Mouse (Mus musculus) cerebellum, postnatal 36 days (tissue): ENCODE data around the gene Ablim1.

Experiments
- DNase-seq, 2 experiments: peaks; one replicate each; pipeline ENCODE4 v3.0.0; 2021 to 2022; ENCODE audit warnings: mixed read lengths in 2 of 2

The Ablim1 gene

DNA sequence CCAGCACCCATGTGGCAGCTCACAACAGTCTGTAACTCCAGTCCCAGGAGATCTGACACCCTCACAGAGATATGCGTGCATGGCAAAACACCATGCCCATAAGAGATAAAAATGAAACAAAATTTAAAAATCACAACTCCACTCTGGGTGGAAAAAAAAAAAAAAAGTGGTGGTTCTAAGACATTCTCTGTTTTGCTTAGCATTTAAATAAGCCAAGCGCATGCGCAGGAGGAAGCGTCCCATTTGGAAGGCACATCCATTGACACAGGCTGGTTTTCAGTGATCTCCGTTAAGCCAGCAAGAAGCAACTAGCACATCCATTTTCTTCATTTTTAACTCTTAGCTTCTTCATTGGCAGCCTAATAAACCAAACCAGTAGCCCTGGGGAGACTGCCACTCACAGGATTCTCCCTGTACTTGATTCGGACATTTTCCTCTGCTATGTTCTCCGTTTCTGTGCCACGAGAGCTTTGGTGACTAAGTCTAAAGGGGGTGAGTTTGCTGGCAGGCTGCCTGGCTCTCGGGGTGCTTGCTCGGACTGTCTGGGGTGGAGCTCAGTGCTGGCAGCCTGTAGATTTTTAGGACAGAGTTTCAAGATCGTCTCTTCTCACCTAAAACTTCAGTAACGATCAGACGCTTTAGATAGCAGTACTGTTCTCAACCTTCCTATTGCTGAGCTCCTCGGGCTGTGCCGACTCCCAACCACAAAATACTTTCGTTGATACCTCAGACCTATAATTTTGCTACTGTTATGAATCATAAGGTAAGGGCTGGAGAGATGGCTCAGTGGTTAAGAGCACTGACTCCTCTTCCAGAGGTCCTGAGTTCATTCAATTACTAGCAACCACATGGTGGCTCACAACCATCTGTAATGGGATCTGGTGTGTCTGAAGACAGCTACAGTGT, 259.3 kb downstream of the Ablim1 start:
- DNase-seq = peak in 1 of 2 experiments; percentile 38

GRCm38 (mm10) chr19:57052959-57053358, 261.8 kb downstream of the Ablim1 start:
- no peak for DNase-seq

DNA sequence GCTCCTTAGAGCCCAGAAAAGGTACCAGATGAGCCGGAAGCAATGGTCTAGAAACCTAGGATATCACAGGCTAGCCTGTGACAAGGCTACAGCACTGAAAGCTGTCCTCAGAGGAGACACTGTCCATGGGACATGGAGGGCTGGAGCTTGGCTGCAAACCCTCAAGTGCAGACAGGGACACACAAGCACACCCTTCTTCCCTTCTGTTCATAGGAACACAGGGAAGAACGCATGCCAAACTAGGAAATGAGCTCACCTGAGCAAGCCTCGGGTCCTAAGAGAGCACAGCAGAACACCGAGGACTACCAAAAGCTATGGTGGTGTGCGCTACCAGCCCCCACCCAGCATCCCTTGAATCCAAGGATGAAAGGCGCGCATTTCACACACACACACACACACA, 262.7 kb downstream of the Ablim1 start:
- DNase-seq = no peak

DNA sequence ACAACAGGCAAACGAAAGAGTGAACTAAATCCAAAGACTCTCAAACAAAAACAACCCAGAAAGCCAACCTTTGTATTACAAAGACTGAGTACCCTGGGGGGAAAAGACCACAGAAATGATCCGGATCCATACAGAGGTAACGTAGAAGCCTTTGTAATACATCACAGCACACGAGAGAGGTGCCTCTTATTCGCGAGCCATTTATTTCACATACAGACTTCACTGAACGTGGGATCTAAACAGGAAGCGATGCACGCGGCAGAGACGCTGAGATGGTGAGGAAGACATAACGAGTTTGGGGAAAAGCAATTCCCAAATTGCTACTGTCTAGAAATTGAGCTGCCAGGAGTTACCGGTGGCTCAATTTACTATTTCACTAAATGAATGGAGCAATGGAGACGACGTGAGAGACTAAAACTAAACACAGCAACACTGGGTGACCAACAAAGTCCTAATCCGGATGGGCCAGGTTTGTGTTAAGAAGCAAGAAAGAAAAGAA, 265.1 kb downstream of the Ablim1 start:
- no peak for DNase-seq

DNA sequence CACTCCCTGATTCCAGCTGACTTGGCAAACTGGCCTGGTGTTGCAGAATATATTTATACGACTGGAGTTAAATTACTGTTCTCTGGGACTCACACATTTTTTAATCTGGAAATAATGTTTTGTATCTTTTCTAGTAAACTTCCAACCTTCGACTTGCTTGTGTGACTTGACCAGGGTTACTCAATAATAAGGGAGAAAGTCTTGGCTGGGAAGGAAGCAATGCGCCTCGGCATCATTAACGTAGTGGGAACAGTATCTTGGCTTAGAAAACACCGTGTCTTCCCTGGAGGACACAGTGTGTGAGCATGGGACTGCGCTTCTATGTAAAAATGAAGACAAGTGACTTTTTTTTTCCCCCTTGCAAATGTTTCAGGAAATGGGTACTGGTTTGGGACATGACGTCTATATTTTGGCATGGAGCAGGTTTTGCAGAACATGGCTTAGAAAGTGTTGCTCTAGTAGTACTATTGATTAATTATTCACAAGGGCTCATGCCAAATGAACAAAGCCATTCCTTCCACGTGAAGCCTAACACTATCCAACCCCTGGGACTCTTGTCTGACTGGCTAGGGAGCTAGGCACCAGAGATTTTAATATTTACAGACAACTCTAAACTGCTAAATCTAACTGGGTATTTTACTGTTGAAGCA, 266.9 kb downstream of the Ablim1 start:
- no peak for DNase-seq

DNA sequence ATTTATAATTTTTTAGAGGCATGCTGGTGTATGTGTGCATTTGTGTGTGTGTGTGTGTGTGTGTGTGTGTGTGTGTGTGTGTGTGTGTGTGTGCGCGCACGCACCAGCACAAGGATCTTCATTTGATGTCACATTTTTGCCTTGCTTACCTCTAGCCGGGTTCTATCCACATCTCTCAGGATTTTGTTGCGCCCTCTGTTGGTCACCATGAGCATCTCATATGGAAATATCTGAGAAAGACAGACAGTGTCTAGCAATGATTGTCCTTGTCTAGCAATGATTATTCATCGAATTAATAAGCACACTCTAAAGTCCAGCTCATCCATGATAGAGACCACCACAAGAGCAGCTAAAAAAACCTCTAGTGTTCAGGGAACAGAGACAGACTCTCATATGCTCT, 275.5 kb downstream of the Ablim1 start:
- DNase-seq = peak; percentile 37 to 43

DNA sequence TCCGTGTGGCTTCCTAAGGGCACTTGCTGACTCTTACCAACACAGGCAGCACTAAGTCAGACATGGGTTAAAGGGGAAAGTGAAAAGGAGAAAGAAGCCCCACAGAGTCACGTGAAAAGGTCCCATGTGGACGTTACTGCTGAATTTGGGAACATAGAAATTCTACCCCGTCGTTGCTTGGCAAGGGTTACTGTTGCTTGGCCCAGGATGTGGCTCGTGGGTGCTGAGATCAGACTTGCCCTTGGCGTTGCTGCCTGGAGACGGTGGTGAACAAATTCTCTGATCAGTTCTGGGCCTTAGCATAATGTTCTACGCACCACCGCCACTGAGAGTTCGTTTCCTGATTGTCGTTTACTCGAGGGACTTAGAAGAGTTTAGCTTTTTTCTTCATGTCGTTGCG, 277.9 kb downstream of the Ablim1 start:
- no peak for DNase-seq

DNA sequence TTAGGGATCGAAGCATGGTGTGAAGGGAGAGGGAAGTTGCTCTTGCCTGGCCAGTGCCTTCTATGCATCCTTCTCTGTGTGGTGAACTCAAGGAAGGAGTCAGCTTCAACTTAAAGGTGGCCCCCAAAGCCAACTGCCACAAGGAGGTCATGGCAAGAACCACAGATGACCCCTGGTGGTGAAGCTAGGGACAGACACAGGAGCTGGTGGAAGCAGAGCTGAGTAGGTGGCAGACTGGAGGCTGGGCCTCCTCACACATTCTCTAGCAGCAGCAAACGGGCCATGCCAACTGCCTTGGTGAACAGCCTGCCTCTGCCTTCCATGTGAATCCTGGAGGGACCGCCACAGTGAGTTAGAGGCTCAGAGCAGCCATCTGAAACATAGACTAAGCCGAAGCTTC, 283.1 kb downstream of the Ablim1 start:
- peak; percentile 70 to 72 for DNase-seq

DNA sequence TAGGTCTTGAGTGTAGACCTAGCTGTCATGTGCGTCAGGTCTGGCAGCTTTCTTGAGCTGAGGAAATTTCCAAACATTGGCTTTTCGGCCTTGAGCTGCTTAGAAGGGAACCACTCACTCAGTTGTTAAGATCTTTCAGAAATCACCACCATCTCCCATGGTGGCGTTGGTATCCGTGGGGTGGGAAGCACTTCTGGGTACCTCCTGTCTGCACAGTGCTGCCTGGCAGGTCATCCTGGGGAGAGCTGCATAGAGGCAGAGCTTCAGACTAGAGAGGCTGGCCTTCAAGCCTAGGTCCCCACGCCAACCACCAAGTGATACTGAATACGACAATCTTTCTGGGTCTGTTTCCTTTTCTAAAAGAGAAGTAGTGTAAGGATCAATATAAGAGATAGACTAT, 285.3 kb downstream of the Ablim1 start:
- DNase-seq = no peak

- DNase-seq = no peak
Observed at GRCm38 (mm10) chr19:57028327-57029179, 286.2 kb downstream of the Ablim1 start.

DNA sequence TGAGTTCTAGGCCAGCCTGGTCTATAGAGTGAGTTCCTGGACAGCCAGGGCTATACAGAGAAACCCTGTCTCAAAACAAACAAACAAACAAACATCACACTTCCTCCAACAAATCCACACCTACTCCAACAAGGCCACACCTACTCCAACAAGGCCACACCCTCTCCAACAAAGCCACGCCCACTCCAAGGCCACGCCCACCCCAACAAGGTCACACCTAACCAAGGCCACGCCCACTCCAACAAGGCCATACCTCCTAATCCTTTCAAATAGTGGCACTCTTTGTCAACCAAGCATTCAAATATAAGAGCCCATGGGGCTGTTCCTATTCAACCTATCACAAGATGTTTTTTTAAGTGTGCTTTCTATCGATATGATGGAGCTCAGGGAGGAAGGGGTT, 288.2 kb downstream of the Ablim1 start:
- no peak for DNase-seq

GRCm38 (mm10) chr19:57017785-57018179, 296.9 kb downstream of the Ablim1 start:
- DNase-seq = no peak

GRCm38 (mm10) chr19:57016995-57017784, 297.5 kb downstream of the Ablim1 start:
- no peak for DNase-seq

DNA sequence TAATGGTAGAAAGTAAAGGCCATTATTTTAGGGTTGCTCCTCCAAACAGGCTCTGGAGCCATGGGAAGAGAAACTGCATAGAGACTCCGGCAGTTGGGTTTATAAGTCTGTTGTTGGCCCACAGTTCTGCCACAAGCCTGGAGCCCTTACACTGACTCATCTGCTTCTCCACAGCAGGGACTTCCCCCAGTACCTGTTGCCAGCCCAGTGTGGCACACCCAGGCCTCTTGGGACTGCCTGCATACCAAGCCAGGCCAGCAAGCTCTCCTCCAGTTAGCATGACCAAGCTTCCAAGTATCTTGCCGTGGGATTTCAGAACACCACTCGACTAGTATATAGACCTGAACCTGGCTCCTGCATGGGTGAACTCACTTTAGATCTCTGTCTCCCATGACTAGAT, 299.9 kb downstream of the Ablim1 start:
- no peak for DNase-seq

- DNase-seq = no peak
Observed at GRCm38 (mm10) chr19:57013271-57013677, 301.4 kb downstream of the Ablim1 start.

DNA sequence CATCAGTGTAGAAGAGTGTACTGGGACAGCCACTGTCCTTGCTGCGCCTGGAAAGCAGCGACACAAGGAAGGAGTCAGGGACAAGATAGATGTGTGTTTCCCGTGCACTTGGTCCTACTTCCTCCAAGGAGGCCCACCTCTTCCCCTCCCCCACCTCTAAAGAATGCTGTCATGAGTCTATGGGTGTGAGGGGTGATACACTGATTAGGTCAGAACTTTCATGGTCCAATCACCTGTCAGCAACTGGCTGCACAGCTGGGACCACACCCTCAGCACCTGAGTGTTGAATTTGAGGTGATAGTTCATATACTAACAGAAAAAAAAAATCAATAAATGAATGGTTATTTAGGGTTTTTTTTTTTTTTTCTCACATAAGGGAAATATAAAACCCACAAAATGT, 302.7 kb downstream of the Ablim1 start:
- no peak for DNase-seq

DNA sequence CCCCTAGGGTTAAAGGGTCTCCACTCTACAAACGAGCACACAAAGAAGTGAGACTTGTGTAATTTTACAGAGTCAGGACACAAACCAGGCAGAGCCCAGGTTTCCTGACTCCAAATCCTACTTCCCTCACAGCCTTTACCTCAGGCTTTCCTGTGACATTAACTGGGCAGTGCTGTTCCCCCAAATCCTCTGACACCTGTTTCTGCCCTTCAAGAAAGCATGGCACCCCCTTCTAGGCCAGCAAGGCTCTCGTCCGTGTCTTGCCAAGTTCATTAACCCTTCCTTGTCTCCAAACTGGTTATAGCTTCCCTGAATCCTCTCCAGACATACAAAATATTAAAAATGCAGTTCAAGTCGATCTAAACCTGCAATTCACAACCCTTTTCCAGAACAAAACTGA, 304.7 kb downstream of the Ablim1 start:
- no peak for DNase-seq

GRCm38 (mm10) chr19:57009653-57010052, 305.1 kb downstream of the Ablim1 start:
- no peak for DNase-seq

DNA sequence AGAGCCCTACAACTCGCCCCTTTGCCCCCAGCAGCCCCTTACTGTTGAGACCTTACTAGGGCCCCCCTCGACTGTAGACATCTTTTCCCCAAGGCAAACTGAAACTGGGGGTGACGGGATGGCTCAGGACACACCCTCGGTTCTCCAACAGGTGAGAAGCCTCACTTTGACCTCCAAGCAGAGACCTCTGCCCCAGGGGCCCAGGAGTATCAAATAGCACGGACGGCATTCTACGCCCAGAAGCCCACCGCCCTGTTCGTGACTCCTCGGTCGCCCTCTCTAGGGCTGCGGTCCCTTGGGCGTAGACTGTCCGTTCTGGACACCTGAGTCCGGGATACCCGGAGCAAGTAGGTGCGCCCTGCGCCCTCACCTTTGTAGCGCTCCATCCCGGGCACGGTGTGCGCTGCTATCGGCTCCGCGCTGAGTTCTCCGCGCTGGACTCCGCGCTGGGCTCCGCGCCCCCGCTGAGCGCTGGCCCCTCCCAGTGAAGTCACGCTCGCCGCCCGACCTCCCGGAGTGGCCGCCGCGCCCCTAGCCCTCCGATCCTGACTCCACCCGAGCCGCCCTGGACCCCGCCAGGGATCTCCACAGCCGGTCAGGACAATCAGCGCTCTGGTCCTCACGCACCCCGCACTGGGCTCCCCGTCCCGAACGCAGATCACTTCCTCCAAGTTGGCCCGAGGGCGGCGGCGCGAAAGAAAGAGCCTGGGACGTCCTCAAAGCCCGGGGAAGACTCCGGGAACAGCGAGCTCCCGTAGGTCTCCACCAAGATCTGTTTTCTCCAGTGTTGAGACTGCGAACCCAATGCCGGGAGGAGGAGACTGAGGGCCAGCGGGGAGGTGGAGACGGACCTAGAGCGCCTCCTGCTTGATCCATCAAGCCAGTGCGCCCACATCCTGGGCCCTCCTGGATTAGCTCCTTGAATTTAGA, 306.7 kb downstream of the Ablim1 start, which contains the start of gene Afap1l2:
Afap1l2 (minus strand) TSS at position 448 of the 930 bp plus-strand sequence.
- peak; percentile 87 to 88 for DNase-seq

DNA sequence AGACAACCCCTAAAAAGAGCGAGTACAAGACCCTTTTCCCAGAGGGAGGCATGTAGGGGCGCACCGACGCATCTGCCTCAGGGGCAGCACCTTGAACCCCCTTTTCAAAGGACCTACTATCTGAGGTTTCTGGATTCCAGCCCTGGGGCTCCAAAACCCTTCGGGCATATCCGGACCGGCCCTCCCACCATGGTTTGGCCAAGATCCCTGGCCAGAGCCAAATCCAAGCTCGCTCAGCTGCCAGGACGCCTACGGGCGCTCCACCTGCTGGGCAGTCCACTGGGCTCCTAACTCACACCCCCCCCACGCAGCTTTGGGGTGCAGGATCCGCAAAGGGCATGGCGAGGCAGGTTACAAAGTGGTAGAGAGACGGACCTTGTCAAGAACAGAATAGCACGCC, 307.4 kb downstream of the Ablim1 start:
- DNase-seq = peak; percentile 86 to 90

DNA sequence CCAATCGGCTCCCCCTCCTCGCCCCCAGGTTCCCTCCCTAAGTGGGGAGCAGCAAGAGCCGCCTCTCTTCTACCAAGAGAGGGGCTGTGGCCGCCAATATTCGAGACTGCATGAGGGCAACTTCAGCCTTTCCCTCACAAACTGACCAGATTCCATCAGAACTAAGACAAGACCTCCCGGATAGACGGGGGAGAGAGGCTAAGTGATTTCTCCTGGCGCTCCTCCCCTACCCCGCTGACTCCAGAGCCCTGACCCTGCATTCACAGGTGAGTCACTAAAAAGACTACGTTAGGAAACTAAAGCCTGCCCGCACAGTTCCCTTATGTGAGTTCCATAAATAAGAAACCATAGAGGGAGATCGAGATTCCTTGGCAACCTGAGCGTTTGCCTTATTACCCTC, 307.9 kb downstream of the Ablim1 start:
- DNase-seq = peak in 1 of 2 experiments; percentile 31
